Mouse (Mus musculus): ENCODE data around the gene Sdk1. TPM values are rescaled to one million over a fixed set of nuclear protein-coding genes. Genes with fewer than 3 reads are reported as not detected.

Sdk1 gene
- polyA plus RNA-seq, 1 experiment from 2014 or later = 1.2 TPM

- Histone ChIP-seq H3K27me3 (ENCODE audit: control insufficient read depth, insufficient read depth, low read length) (no peaks in the 10 kb centered on the region), H3K9me3 (ENCODE audit: control insufficient read depth, low read length) (no peaks in the 10 kb centered on the region), H3K9ac (ENCODE audit: low read length) (no peak overlapping the region), H3K36me3 (ENCODE audit: control insufficient read depth, insufficient read depth, low read length) (no peaks in the 10 kb centered on the region), H3K27ac (replicated peaks; ENCODE audit: low read depth, low read length) (no peak overlapping the region), H3K4me3 (ENCODE audit: low read depth, low read length) (no peak overlapping the region), H3K4me1 (ENCODE audit: control insufficient read depth, insufficient read depth, low read length) (0 out of 2 replicates have a peak, but pooled peaks cover 3% of the 10 kb centered on the region), H3K4me2 (ENCODE audit: low read depth, severe bottlenecking) (no peak overlapping the region)
- DNase-seq (ENCODE audit: low spot score) = no peak
- WGBS = 44% methylated on average over 2 of the region's 2 CpGs
- ATAC-seq (ENCODE audit: insufficient number of reproducible peaks, low FRiP score, low TSS enrichment, low read depth) = no peak
Measured at GRCm38 (mm10) chr5:141362676-141363075, 121.4 kb downstream of the Sdk1 start.

DNA sequence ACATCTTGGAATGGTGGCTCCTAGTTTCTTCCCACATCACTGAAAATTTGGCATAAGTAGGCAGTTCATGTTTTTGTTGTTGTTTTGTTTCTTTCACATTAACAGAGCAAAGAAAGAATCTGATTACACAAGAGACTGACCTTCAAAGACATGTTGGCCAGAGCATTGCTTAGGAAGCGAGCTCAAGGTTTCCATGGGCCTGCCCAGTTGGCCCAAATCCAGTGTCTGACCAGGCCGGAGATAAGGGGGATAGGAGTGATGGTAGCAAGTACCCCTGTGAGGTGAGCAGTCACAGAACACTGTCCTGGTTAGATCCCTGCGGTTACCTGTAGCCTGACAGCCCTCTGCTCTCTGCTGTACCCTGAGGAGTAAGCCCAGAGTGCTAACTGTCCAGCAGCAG lies 122.7 kb downstream of the Sdk1 start:
- Histone ChIP-seq H3K27me3 (ENCODE audit: control insufficient read depth, insufficient read depth, low read length) (no peaks in the 10 kb centered on the region), H3K4me1 (ENCODE audit: control insufficient read depth, insufficient read depth, low read length) (0 out of 2 replicates have a peak, but pooled peaks cover 3% of the 10 kb centered on the region), H3K4me2 (ENCODE audit: low read depth, severe bottlenecking) (no peak overlapping the region), H3K27ac (replicated peaks; ENCODE audit: low read depth, low read length) (no peak overlapping the region), H3K9me3 (ENCODE audit: control insufficient read depth, low read length) (no peaks in the 10 kb centered on the region), H3K4me3 (ENCODE audit: low read depth, low read length) (no peak overlapping the region), H3K9ac (ENCODE audit: low read length) (no peak overlapping the region), H3K36me3 (ENCODE audit: control insufficient read depth, insufficient read depth, low read length) (no peaks in the 10 kb centered on the region)
- WGBS = 95% methylated on average over 3 of the region's 3 CpGs
- no peak for DNase-seq (ENCODE audit: low spot score)
- ATAC-seq (ENCODE audit: insufficient number of reproducible peaks, low FRiP score, low TSS enrichment, low read depth) = no peak

GRCm38 (mm10) chr5:141368567-141368966 lies 127.3 kb downstream of the Sdk1 start:
- no peaks in the 10 kb centered on the region for H3K36me3 ChIP-seq (ENCODE audit: control insufficient read depth, insufficient read depth, low read length)
- no peaks in the 10 kb centered on the region for H3K27me3 ChIP-seq (ENCODE audit: control insufficient read depth, insufficient read depth, low read length)
- no peaks in the 10 kb centered on the region for H3K4me1 ChIP-seq (ENCODE audit: control insufficient read depth, insufficient read depth, low read length)
- H3K9me3 ChIP-seq (ENCODE audit: control insufficient read depth, low read length) = no peaks in the 10 kb centered on the region
- DNase-seq (ENCODE audit: low spot score) = no peak
- H3K4me3 ChIP-seq (ENCODE audit: low read depth, low read length) = no peak overlapping the region
- ATAC-seq (ENCODE audit: insufficient number of reproducible peaks, low FRiP score, low TSS enrichment, low read depth) = no peak
- 60% methylated on average over 4 of the region's 4 CpGs for WGBS
- no peak overlapping the region for H3K27ac ChIP-seq (replicated peaks; ENCODE audit: low read depth, low read length)
- no peak overlapping the region for H3K4me2 ChIP-seq (ENCODE audit: low read depth, severe bottlenecking)
- no peak overlapping the region for H3K9ac ChIP-seq (ENCODE audit: low read length)

DNA sequence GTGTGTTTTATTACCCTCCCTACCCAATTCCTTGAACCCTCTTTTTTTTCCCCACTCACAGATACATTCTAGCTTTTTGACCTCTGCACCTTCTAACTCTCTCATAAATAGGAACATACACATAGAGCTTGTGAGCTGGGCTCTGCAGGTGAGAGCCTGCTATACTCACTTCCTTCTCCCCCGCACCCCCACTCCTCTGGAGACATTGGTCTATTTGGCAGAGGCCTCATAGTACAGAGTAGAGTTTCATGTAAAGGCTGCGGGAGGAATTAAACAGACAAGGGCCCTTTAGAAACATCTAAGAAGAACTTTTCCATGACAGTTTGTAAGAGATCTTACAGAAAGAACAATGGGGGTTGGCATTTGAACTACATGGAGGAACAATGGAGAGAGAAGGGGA lies 133.5 kb downstream of the Sdk1 start:
- no peak overlapping the region for H3K27ac ChIP-seq (replicated peaks; ENCODE audit: low read depth, low read length)
- DNase-seq (ENCODE audit: low spot score) = no peak
- H3K4me2 ChIP-seq (ENCODE audit: low read depth, severe bottlenecking) = no peak overlapping the region
- H3K36me3 ChIP-seq (ENCODE audit: control insufficient read depth, insufficient read depth, low read length) = no peaks in the 10 kb centered on the region
- no peaks in the 10 kb centered on the region for H3K9me3 ChIP-seq (ENCODE audit: control insufficient read depth, low read length)
- no peak overlapping the region for H3K4me3 ChIP-seq (ENCODE audit: low read depth, low read length)
- H3K9ac ChIP-seq (ENCODE audit: low read length) = no peak overlapping the region
- 75% methylated on average over 2 of the region's 2 CpGs for WGBS
- H3K27me3 ChIP-seq (ENCODE audit: control insufficient read depth, insufficient read depth, low read length) = no peaks in the 10 kb centered on the region
- no peak for ATAC-seq (ENCODE audit: insufficient number of reproducible peaks, low FRiP score, low TSS enrichment, low read depth)
- H3K4me1 ChIP-seq (ENCODE audit: control insufficient read depth, insufficient read depth, low read length) = peaks cover under 1% of the 10 kb centered on the region; the same call in 1 of the 2 replicates

GRCm38 (mm10) chr5:141379836-141380773 lies 138.8 kb downstream of the Sdk1 start:
- WGBS = 42% methylated on average over 9 of the region's 9 CpGs
- H3K27me3 ChIP-seq (ENCODE audit: control insufficient read depth, insufficient read depth, low read length) = no peaks in the 10 kb centered on the region
- no peak overlapping the region for H3K9ac ChIP-seq (ENCODE audit: low read length)
- peak overlapping the region; percentile 42; the same call in 1 of the 2 replicates for H3K27ac ChIP-seq (replicated peaks; ENCODE audit: low read depth, low read length)
- DNase-seq (ENCODE audit: low spot score) (peak; percentile 56), ATAC-seq (ENCODE audit: insufficient number of reproducible peaks, low FRiP score, low TSS enrichment, low read depth) (peak; percentile 67)
- H3K9me3 ChIP-seq (ENCODE audit: control insufficient read depth, low read length) = no peaks in the 10 kb centered on the region
- peaks cover 11% of the 10 kb centered on the region for H3K4me1 ChIP-seq (ENCODE audit: control insufficient read depth, insufficient read depth, low read length)
- H3K4me3 ChIP-seq (ENCODE audit: low read depth, low read length) = no peak overlapping the region
- H3K4me2 ChIP-seq (ENCODE audit: low read depth, severe bottlenecking) = no peak overlapping the region
- H3K36me3 ChIP-seq (ENCODE audit: control insufficient read depth, insufficient read depth, low read length) = no peaks in the 10 kb centered on the region

GRCm38 (mm10) chr5:141380774-141381156 lies 139.5 kb downstream of the Sdk1 start:
- H3K4me2 ChIP-seq (ENCODE audit: low read depth, severe bottlenecking) = no peak overlapping the region
- H3K9me3 ChIP-seq (ENCODE audit: control insufficient read depth, low read length) = no peaks in the 10 kb centered on the region
- no peaks in the 10 kb centered on the region for H3K27me3 ChIP-seq (ENCODE audit: control insufficient read depth, insufficient read depth, low read length)
- ATAC-seq (ENCODE audit: insufficient number of reproducible peaks, low FRiP score, low TSS enrichment, low read depth) (no peak), DNase-seq (ENCODE audit: low spot score) (no peak)
- peak overlapping the region; percentile 42; the same call in 1 of the 2 replicates for H3K27ac ChIP-seq (replicated peaks; ENCODE audit: low read depth, low read length)
- no peak overlapping the region for H3K4me3 ChIP-seq (ENCODE audit: low read depth, low read length)
- 66% methylated on average over 3 of the region's 3 CpGs for WGBS
- no peak overlapping the region for H3K9ac ChIP-seq (ENCODE audit: low read length)
- H3K36me3 ChIP-seq (ENCODE audit: control insufficient read depth, insufficient read depth, low read length) = no peaks in the 10 kb centered on the region
- H3K4me1 ChIP-seq (ENCODE audit: control insufficient read depth, insufficient read depth, low read length) = peaks cover 11% of the 10 kb centered on the region

- Histone ChIP-seq H3K9me3 (ENCODE audit: control insufficient read depth, low read length) (no peaks in the 10 kb centered on the region), H3K4me1 (ENCODE audit: control insufficient read depth, insufficient read depth, low read length) (peaks cover 11% of the 10 kb centered on the region), H3K4me2 (ENCODE audit: low read depth, severe bottlenecking) (no peak overlapping the region), H3K4me3 (ENCODE audit: low read depth, low read length) (no peak overlapping the region), H3K9ac (ENCODE audit: low read length) (no peak overlapping the region), H3K27me3 (ENCODE audit: control insufficient read depth, insufficient read depth, low read length) (no peaks in the 10 kb centered on the region), H3K36me3 (ENCODE audit: control insufficient read depth, insufficient read depth, low read length) (no peaks in the 10 kb centered on the region), H3K27ac (replicated peaks; ENCODE audit: low read depth, low read length) (no peak overlapping the region)
- ATAC-seq (ENCODE audit: insufficient number of reproducible peaks, low FRiP score, low TSS enrichment, low read depth) = no peak
- 85% methylated on average over 7 of the region's 7 CpGs for WGBS
- DNase-seq (ENCODE audit: low spot score) = no peak
Measured at GRCm38 (mm10) chr5:141381581-141381980, 140.3 kb downstream of the Sdk1 start.

GRCm38 (mm10) chr5:141382246-141382835 lies 141.1 kb downstream of the Sdk1 start:
- Histone ChIP-seq H3K4me2 (ENCODE audit: low read depth, severe bottlenecking) (no peak overlapping the region), H3K9ac (ENCODE audit: low read length) (no peak overlapping the region), H3K27ac (replicated peaks; ENCODE audit: low read depth, low read length) (no peak overlapping the region), H3K36me3 (ENCODE audit: control insufficient read depth, insufficient read depth, low read length) (no peaks in the 10 kb centered on the region), H3K9me3 (ENCODE audit: control insufficient read depth, low read length) (no peaks in the 10 kb centered on the region), H3K27me3 (ENCODE audit: control insufficient read depth, insufficient read depth, low read length) (no peaks in the 10 kb centered on the region), H3K4me3 (ENCODE audit: low read depth, low read length) (no peak overlapping the region), H3K4me1 (ENCODE audit: control insufficient read depth, insufficient read depth, low read length) (peaks cover 11% of the 10 kb centered on the region)
- WGBS = 90% methylated on average over 5 of the region's 5 CpGs
- DNase-seq (ENCODE audit: low spot score) = no peak
- no peak for ATAC-seq (ENCODE audit: insufficient number of reproducible peaks, low FRiP score, low TSS enrichment, low read depth)

All from limb, embryonic 11.5 days (tissue).